Mouse (Mus musculus) kidney, embryonic 14.5 days (tissue): ENCODE data around the gene Aph1a. TPM values are rescaled to one million over a fixed set of nuclear protein-coding genes. Genes with fewer than 3 reads are reported as not detected.
"Not testable (repeated sequence)": the region's sequence is repeated elsewhere in the genome, so short reads cannot be mapped to it uniquely, and the experiment has no call there.

Experiments
- ATAC-seq: fragments of 200-750 bp; cut with Nextera tagmentation; 2 replicates; pipeline ENCODE4 v1.8.0; 2017; ENCODE audit warnings: moderate number of reproducible peaks, mild to moderate bottlenecking, moderate TSS enrichment, moderate library complexity; ENCODE audit not compliant: low FRiP score, low TSS enrichment
- H3K27ac ChIP-seq: fragments of 300-500 bp; sonication (generic); 2 replicates; pipeline ENCODE4 v1.5.1; 2014; ENCODE audit warnings: low read depth, mild to moderate bottlenecking, low read length, moderate library complexity, mixed read lengths
- H3K27me3 ChIP-seq: fragments of 300-500 bp; sonication (generic); 2 replicates; pipeline ENCODE4 v1.6.1; 2014; ENCODE audit warnings: mild to moderate bottlenecking, low read length; ENCODE audit not compliant: control insufficient read depth, insufficient read depth
- H3K36me3 ChIP-seq: fragments of 300-500 bp; sonication (generic); 2 replicates; pipeline ENCODE4 v1.6.1; 2014; ENCODE audit warnings: low read length, mixed read lengths; ENCODE audit not compliant: control insufficient read depth, insufficient read depth
- H3K4me1 ChIP-seq: fragments of 300-500 bp; sonication (generic); 2 replicates; pipeline ENCODE4 v1.6.1; 2014; ENCODE audit warnings: low read length, mixed read lengths; ENCODE audit not compliant: control insufficient read depth, insufficient read depth
- H3K4me2 ChIP-seq: fragments of 300-500 bp; sonication (generic); replicated peaks from 2 replicates; pipeline ENCODE4 v1.6.1; 2014; ENCODE audit warnings: low read depth, mild to moderate bottlenecking, low read length
- H3K4me3 ChIP-seq: fragments of 300-500 bp; sonication (generic); 2 replicates; pipeline ENCODE4 v1.5.1; 2014; ENCODE audit warnings: mild to moderate bottlenecking, low read length
- H3K9ac ChIP-seq: fragments of 300-500 bp; sonication (generic); 2 replicates; pipeline ENCODE4 v1.6.1; 2014; ENCODE audit warnings: low read depth, mild to moderate bottlenecking, low read length, moderate library complexity
- H3K9me3 ChIP-seq: fragments of 300-500 bp; sonication (generic); 2 replicates; pipeline ENCODE4 v1.6.1; 2016; ENCODE audit warnings: low read length; ENCODE audit not compliant: control insufficient read depth
- WGBS: fragments of 180-500 bp; shearing (Covaris S2); extraction: QIAGEN DNeasy Blood & Tissue Kit; methylation state at CpG from one replicate; pipeline ENCODE4 v1.1.7; 2014; 5-methylcytosine and 5-hydroxymethylcytosine counted together
- polyA plus RNA-seq: library from polyadenylated mRNA; unstranded; fragments of >200 nt; fragmentation: Nextera tagmentation; extraction: Ambion mirVana; gene quantifications from 2 replicates; pipeline ENCODE4 v1.2.1, GENCODE M21; 2014

Aph1a gene
- polyA plus RNA-seq = 40.4 and 83.2 TPM in 2 replicates

- H3K4me2 ChIP-seq = peak within 1 kb of the TSS; percentile 57
- peak within 1 kb of the TSS; percentile 93 for H3K27ac ChIP-seq
- H3K9me3 ChIP-seq, H3K27me3 ChIP-seq, H3K36me3 ChIP-seq: not testable (repeated sequence)
- peak; percentile 96 for ATAC-seq
- 1% methylated on average over 24 of the region's 43 CpGs for WGBS
- peak within 1 kb of the TSS; percentile 70 for H3K4me3 ChIP-seq
- H3K9ac ChIP-seq = peak within 1 kb of the TSS; percentile 78
- H3K4me1 ChIP-seq = peaks cover 30% of the 10 kb centered on the region
These were observed at the start of gene Aph1a for GRCm38 (mm10) chr3:95893606-95894316. Aph1a (plus strand) TSS chr3:95893969.

- peaks cover 75% of the 10 kb centered on the region for H3K36me3 ChIP-seq
- no peak for ATAC-seq
- 85% methylated on average over 4 of the region's 4 CpGs for WGBS
These were observed 43.2 kb upstream of the Aph1a start for GRCm38 (mm10) chr3:95850611-95851010.

GRCm38 (mm10) chr3:95851317-95851716, 42.5 kb upstream of the Aph1a start:
- Histone ChIP-seq H3K9me3 (no peaks in the 10 kb centered on the region), H3K4me2 (no peak overlapping the region), H3K27me3 (no peaks in the 10 kb centered on the region), H3K27ac (no peak overlapping the region), H3K9ac (no peak overlapping the region), H3K36me3 (peaks cover 68% of the 10 kb centered on the region), H3K4me3 (no peak overlapping the region), H3K4me1 (peaks cover 7% of the 10 kb centered on the region; the same call in 1 of the 2 replicates)
- WGBS = 96% methylated on average over 8 of the region's 8 CpGs
- no peak for ATAC-seq

More at GRCm38 (mm10) chr3:95850611-95851010, 43.2 kb upstream of the Aph1a start:
- no peak overlapping the region for H3K27ac ChIP-seq
- H3K4me3 ChIP-seq = no peak overlapping the region
- H3K27me3 ChIP-seq = no peaks in the 10 kb centered on the region
- H3K9ac ChIP-seq = no peak overlapping the region
- H3K9me3 ChIP-seq = no peaks in the 10 kb centered on the region
- H3K4me1 ChIP-seq = peaks cover 7% of the 10 kb centered on the region; the same call in 1 of the 2 replicates
- H3K4me2 ChIP-seq = no peak overlapping the region

- H3K27me3 ChIP-seq = no peaks in the 10 kb centered on the region
- peaks cover 7% of the 10 kb centered on the region; the same call in 1 of the 2 replicates for H3K4me1 ChIP-seq
- H3K9me3 ChIP-seq = no peaks in the 10 kb centered on the region
- H3K4me3 ChIP-seq = peak within 1 kb of the TSS; percentile 83
- H3K9ac ChIP-seq = peak within 1 kb of the TSS; percentile 89
- WGBS = 0% methylated on average over 56 of the region's 56 CpGs
- peak; percentile 98 for ATAC-seq
- H3K27ac ChIP-seq = peak within 1 kb of the TSS; percentile 74; the same call in 1 of the 2 replicates
- H3K4me2 ChIP-seq = peak within 1 kb of the TSS; percentile 62
- peaks cover 26% of the 10 kb centered on the region for H3K36me3 ChIP-seq
These were observed 38.2 kb upstream of the Aph1a start, which contains the start of gene Prpf3 for GRCm38 (mm10) chr3:95855502-95856089. Prpf3 (minus strand) TSS chr3:95855885.

- peaks cover 21% of the 10 kb centered on the region for H3K36me3 ChIP-seq
- no peaks in the 10 kb centered on the region for H3K9me3 ChIP-seq
- WGBS = 28% methylated on average over 7 of the region's 7 CpGs
- H3K27ac ChIP-seq = peak overlapping the region; percentile 48; the same call in 1 of the 2 replicates
- peak overlapping the region; percentile 62 for H3K4me2 ChIP-seq
- peak overlapping the region; percentile 89 for H3K9ac ChIP-seq
- no peaks in the 10 kb centered on the region for H3K27me3 ChIP-seq
- H3K4me3 ChIP-seq = peak overlapping the region; percentile 83
- ATAC-seq = 0 out of 2 replicates have a peak, but pooled peaks have one; percentile 3
- peaks cover 7% of the 10 kb centered on the region; the same call in 1 of the 2 replicates for H3K4me1 ChIP-seq
These were observed 37.7 kb upstream of the Aph1a start for GRCm38 (mm10) chr3:95856115-95856514.

GRCm38 (mm10) chr3:95857050-95857449, 36.7 kb upstream of the Aph1a start:
- peaks cover 14% of the 10 kb centered on the region for H3K36me3 ChIP-seq
- H3K27ac ChIP-seq, H3K9me3 ChIP-seq, H3K27me3 ChIP-seq, H3K4me2 ChIP-seq, H3K4me3 ChIP-seq, H3K4me1 ChIP-seq, H3K9ac ChIP-seq, ATAC-seq: not testable (repeated sequence)
- whole genome bisulfite sequencing = 82% methylated on average over 1 of the region's 1 CpGs

GRCm38 (mm10) chr3:95858278-95858677, 35.5 kb upstream of the Aph1a start:
- not testable (repeated sequence) for H3K27me3 ChIP-seq, H3K4me3 ChIP-seq, H3K4me1 ChIP-seq, H3K4me2 ChIP-seq, H3K36me3 ChIP-seq, H3K27ac ChIP-seq, H3K9ac ChIP-seq, H3K9me3 ChIP-seq, ATAC-seq
- WGBS = 81% methylated on average over 3 of the region's 3 CpGs

GRCm38 (mm10) chr3:95860323-95860722, 33.4 kb upstream of the Aph1a start:
- Histone ChIP-seq H3K9me3 (no peaks in the 10 kb centered on the region), H3K9ac (no peak overlapping the region), H3K27ac (no peak overlapping the region), H3K4me3 (no peak overlapping the region), H3K4me1 (no peaks in the 10 kb centered on the region), H3K27me3 (no peaks in the 10 kb centered on the region), H3K4me2 (no peak overlapping the region), H3K36me3 (peaks cover 17% of the 10 kb centered on the region)
- no peak for ATAC-seq
- WGBS = 90% methylated on average over 3 of the region's 3 CpGs

GRCm38 (mm10) chr3:95861216-95861615, 32.6 kb upstream of the Aph1a start:
- no peak for ATAC-seq
- Histone ChIP-seq H3K9ac (no peak overlapping the region), H3K27ac (no peak overlapping the region), H3K4me1 (no peaks in the 10 kb centered on the region), H3K4me3 (no peak overlapping the region), H3K36me3 (peaks cover 26% of the 10 kb centered on the region), H3K9me3 (no peaks in the 10 kb centered on the region), H3K4me2 (no peak overlapping the region), H3K27me3 (no peaks in the 10 kb centered on the region)
- WGBS = 76% methylated on average over 10 of the region's 10 CpGs
